Mouse (Mus musculus) testis, adult 2 months (tissue): ENCODE results near the gene BC005624.

ENCODE experiments used
- CTCF ChIP-seq: fragments of 200-500 bp; IDR thresholded peaks from 2 replicates; pipeline ENCODE4 v1.5.1; 2012; ENCODE audit warnings: low read depth, mild to moderate bottlenecking, inconsistent platforms, low read length, moderate library complexity; ENCODE audit not compliant: control insufficient read depth, insufficient read depth, insufficient replicate concordance
- POLR2A ChIP-seq: fragments of 200-500 bp; IDR thresholded peaks from 2 replicates; pipeline ENCODE4 v1.6.1; 2012; ENCODE audit warnings: low read depth, mild to moderate bottlenecking, inconsistent platforms, low read length, moderate library complexity; ENCODE audit not compliant: control insufficient read depth

- TF ChIP-seq CTCF (no peak), POLR2A (no peak)
Measured at GRCm38 (mm10) chr2:30933032-30933431, 49.0 kb downstream of the BC005624 start.
